Mouse (Mus musculus) thymus, postnatal 25 days (tissue): ENCODE data around the gene Htr3b.

ENCODE experiments used
- DNase-seq: peaks from one replicate; pipeline ENCODE4 v3.0.0; 2022

The Htr3b gene

DNA sequence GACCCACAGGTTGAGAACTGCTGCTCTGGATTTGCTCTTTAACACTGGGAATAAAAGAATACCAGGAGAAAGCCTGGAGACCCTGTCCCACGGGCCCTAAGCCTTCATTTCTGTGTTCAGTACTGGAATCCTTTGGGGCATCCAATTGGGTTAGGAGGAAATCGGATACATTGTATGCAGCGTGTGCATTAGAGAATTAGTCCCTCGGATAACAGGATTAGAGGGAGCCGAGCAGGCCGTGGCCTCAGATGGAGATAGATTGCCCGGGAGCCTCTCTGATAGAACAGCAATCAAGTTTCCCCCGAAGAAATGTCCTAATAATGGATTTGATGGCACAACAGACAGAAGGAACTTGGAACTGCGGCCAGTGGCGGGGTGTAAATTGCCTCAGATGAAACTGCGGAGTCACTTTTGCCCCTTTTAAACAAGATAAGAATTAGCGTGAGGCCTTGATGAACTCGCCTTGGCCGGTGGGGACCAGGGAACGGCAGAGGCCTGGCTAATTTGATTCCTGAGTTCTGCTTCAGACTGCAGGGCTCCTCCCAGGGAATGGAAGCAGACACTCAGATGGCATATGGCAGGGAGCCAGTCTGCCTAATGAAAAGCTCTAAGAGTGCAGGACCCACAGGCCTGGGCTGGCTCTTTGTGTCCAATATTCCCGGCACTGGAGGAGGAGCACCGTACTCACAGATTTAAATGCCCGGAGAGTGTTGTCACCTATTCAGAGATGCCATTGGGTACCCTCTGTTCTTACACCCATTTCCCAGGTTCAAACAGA lies 48.6 kb downstream of the Htr3b start:
- no peak for DNase-seq

DNA sequence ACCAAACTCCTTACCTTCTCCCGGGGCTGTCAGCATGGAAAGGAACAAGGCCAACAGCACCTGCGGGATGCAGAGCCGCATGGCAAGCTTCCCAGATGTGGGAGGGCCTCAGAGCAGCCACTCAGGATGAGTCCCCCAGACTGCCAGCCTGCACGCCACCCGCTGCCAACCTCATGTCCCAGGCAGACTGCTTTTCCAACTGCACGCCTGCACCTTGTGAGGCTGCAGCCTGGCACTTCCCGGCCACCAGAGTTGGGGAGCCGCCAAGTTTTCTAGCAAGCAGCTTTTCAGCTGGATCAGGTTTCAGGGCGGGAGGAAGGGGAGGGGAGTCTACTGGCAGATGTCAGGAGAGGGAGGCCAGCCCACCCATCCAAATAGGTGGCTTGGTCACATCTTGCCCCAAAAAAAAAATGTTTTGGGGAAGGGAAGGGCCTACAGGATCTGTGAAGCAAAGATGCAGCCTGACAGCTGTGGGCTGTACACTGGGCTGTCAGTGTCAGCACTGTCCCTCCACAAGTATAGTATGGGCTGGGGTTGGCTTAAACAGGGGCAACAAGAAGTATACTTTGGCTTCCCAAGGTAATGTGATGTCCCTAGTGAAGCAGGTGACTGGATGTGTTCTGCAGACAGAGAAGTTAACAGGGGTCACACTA lies 53.8 kb downstream of the Htr3b start, which contains the start of gene Htr3a:
TSS of gene Htr3a (minus strand) at position 215 of the 653 bp plus-strand sequence.
- DNase-seq, result no peak

- DNase-seq, result no peak
These were observed 60.4 kb downstream of the Htr3b start for GRCm38 (mm10) chr9:48904421-48904820.

DNA sequence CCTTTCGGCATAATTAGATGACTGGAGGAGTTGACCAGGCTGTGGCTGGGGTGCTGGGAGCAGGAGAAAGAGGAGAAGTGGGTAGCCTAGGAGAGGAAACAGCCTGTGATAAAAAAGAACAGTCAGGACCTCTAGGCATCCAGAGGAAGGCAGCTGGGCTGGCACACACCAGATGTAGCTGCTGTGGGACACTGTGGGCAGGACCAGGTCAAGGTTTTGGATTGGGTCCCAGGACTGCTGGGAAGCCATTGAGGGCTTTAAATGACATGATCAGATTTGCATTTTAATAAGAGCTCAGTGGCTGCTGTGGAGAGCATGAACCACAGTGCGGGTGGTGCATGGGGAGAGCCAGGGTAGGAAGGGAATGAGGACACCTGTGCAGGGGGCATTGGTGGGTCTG lies 61.0 kb downstream of the Htr3b start:
- DNase-seq, result no peak

DNA sequence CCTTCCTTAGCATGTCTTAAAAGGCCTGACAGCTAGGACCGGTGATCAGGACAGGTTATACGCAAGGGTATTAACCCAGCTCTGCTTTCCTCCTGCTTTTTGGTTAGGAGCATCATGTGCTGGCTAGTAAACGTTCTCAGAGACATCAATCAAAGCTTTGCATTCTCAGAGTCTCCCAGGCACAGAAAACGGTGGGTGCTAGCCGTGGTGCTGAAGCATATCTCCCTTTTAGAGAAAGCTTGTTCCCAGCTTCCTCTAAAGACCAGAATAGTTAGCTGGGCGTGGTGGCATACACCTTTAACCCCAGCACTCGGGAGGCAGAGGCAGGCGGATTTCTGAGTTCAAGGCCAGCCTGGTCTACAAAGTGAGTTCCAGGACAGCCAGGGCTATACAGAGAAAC lies 66.2 kb downstream of the Htr3b start:
- peak; percentile 2 for DNase-seq

GRCm38 (mm10) chr9:48895819-48896536 lies 68.8 kb downstream of the Htr3b start:
- no peak for DNase-seq

GRCm38 (mm10) chr9:48894755-48895154 lies 70.0 kb downstream of the Htr3b start:
- DNase-seq, result no peak

DNA sequence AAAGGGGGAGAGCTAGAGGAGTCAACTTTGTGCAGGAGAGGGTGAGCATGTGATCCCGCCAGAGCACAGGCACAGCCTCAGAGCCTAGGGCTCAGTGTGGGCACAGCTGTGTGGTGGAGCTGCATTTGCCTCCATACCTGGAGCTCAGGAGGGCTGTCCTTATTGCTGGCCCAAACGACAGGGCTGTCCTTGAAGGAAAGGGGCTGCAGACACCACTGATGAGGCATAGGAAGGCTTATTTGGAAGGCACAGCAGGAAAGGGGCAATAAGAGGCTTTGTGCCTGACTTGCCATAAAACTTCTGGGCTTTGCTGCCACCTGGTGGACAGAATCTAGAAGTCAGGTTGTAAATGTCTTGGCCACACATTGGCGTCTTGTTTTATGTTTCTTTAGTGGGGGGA lies 70.8 kb downstream of the Htr3b start:
- peak; percentile 52 for DNase-seq

- DNase-seq, result no peak
These were observed 75.7 kb downstream of the Htr3b start for GRCm38 (mm10) chr9:48889093-48889492.
